Mouse (Mus musculus) megakaryocyte-erythroid progenitor cell, adult 5-6 weeks (primary cell): ENCODE results near the gene Plekhm2. TPM values are rescaled to one million over a fixed set of nuclear protein-coding genes. Genes with fewer than 3 reads are reported as not detected.

Experiments used
- ATAC-seq: replicated peaks from 2 replicates; pipeline ENCODE4 v1.8.0; 2016; ENCODE audit warnings: mild to moderate bottlenecking, inconsistent platforms; ENCODE audit not compliant: severe bottlenecking, poor library complexity, low FRiP score, low TSS enrichment
- total RNA-seq, 2 experiments: library from RNA; stranded (forward) in 1 of 2; stranded (reverse) in 1 of 2; fragments of 200-1000, 215-1000 nt in 1 of 2; fragments of >200 nt in 1 of 2; fragmentation: Nextera tagmentation in 1 of 2; gene quantifications; 2 replicates each; pipeline ENCODE4 v1.2.3; 2014 to 2017

Plekhm2 gene
- total RNA-seq, 2 experiments from 2014 or later, result 16.9 to 22.4 TPM

GRCm38 (mm10) chr4:141664011-141664745 lies 521 bp downstream of the Plekhm2 start:
- ATAC-seq, result peak; percentile 84

- ATAC-seq, result peak; percentile 24; the same call in 1 of the 2 replicates
These were observed 1.4 kb downstream of the Plekhm2 start for GRCm38 (mm10) chr4:141663122-141663931.

DNA sequence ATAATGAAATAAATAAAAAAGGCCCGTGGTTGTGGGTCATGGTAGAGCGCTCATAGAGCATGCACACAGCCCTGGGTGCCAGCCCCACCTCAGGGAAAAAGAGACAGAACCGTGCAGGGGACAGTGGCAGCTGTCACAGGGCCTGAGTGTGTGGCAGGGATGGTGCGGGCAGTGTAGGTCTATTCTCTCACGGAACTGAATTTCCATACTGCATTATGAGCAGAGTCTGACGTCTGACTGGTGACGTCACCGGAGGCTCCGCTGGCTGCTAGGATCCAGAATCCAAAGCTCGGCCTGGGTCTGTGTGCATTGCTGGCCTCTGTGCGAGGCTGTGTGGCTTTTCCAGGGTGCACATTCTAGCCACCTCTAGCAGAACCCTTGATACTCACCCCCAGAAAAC lies 3.8 kb downstream of the Plekhm2 start:
- ATAC-seq, result no peak

DNA sequence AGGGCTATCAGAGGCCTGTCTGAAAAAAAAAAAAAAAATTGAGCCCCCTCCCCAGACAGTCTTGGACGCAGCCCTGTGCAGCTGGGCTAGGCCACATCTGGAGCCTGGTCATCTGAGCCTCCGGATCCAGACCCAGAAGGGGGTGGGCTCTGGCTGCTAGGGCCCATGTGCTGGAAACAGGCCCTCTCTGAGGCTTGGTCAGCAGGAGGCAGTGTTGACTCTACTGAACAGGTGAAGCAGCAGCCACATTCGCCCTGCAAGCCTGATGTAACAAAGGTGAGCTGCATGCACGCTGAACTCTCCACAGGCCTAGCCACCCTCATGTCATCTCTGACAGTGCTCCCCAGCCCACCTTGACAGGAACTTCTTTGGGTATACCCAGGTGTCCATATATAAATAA lies 5.0 kb downstream of the Plekhm2 start:
- no peak for ATAC-seq

DNA sequence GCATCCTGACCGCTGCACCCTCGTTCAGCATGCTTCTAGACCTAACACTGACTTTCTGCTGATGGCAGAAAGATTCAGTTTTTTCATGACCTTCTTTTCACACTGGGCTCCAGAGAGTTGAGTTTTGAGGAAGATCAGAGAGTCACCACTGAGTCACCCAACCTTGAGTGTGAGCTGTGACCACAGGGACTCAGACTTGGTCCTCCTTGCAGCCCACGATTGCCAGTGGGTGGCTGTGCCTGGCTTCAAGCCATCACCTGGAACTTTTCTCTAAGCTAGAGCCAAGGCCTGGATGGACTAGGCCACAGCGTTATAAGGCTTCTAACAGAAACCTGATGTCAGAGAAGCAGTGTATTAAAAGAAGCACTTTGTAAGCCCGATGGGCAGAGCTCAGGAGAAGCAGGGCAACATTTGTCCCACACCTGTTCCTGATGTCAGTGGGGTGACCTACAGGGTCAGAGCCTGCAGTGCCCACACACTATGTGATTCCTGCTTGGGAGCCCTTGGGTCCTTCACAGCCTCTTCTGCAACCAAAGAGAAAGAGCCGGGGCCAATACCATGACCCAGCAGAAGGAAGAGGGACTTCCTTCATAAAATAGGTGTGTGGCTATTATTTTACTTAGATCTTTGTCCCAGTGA lies 5.7 kb downstream of the Plekhm2 start:
- no peak for ATAC-seq

DNA sequence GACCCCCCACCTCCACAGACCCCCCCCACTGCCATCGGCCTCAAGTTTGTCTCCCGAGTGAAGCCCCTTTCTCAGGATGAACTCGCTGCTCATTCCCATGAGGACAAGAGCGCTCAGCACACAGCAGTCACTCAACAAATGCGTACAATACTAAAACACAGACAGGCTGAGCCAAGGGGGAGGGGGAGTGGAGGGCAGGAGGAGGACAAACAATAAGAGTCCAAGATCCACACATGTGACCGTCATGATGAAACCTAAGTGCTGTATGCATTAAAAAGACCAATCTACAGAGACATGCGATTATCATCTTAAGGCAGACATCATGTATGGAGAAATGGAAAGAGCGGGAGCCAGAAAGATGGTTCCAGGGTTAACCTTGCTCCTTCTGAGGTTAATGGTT lies 7.8 kb downstream of the Plekhm2 start:
- no peak for ATAC-seq

- no peak for ATAC-seq
These were observed 8.6 kb downstream of the Plekhm2 start for GRCm38 (mm10) chr4:141655908-141656608.

GRCm38 (mm10) chr4:141654509-141654908 lies 10.2 kb downstream of the Plekhm2 start:
- ATAC-seq, result no peak

DNA sequence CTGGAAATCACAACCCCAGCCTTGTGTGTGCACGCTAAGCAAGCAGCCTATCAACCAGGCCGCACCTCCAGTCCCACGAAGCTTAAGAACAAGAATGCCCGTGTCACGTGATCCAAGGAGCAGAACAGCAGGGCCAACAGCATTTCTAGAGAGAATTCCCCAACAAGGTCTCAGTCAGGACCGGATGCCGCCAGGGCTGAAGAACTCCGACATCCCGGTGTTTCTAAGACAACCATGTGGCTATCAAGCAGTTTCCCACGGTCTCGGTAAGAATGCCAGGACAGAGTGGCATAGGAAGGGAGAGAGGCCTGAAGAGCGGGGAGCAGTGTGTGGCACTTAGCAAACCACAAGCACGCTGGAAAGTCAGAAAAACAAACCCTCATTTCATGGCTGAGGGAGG lies 10.9 kb downstream of the Plekhm2 start:
- no peak for ATAC-seq

- ATAC-seq, result no peak
These were observed 11.7 kb downstream of the Plekhm2 start for GRCm38 (mm10) chr4:141653044-141653443.

- no peak for ATAC-seq
These were observed 12.8 kb downstream of the Plekhm2 start for GRCm38 (mm10) chr4:141651944-141652343.

- no peak for ATAC-seq
These were observed 13.4 kb downstream of the Plekhm2 start for GRCm38 (mm10) chr4:141651286-141651685.

DNA sequence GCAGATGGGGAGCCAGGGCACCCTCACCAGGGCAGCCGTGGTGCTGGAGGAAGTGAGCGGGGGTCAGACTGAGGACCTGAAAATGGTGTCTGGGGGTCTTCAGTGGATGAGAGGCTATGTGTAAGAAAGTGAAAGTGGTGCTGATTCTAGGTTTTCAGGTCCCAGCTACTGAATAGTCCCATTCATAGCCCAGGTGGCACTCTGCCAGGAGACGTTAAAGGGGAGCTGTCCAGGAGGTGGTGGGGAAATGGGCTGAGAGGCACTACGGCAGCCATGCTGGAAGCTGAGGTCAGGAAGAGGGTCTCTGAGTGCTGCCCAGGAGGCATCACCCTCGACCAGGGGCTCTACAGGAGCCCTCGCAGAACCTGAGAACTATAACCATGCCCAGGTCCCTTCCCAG lies 15.5 kb downstream of the Plekhm2 start:
- no peak for ATAC-seq

- ATAC-seq, result no peak
These were observed 16.4 kb downstream of the Plekhm2 start for GRCm38 (mm10) chr4:141648262-141648661.

- no peak for ATAC-seq
These were observed 17.5 kb downstream of the Plekhm2 start for GRCm38 (mm10) chr4:141647187-141647586.

DNA sequence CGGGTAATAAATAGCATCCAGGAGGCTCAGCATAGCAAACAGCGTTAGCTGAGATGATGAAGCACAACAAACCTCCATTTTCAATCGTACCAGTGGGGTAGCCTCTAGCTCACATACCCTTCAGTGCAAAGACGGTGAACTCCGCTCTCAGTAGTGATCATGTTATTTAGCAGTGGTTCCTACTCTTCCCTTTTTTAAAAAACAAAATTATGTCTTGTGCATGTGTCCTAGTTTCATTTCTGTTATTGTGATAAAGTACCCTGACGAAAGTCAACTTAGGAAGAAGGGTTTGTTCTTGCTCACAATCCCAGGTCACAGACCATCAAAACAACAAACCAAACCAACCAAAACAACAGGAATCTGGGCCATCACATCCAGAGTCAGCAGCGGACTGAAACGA lies 18.7 kb downstream of the Plekhm2 start:
- ATAC-seq, result no peak

DNA sequence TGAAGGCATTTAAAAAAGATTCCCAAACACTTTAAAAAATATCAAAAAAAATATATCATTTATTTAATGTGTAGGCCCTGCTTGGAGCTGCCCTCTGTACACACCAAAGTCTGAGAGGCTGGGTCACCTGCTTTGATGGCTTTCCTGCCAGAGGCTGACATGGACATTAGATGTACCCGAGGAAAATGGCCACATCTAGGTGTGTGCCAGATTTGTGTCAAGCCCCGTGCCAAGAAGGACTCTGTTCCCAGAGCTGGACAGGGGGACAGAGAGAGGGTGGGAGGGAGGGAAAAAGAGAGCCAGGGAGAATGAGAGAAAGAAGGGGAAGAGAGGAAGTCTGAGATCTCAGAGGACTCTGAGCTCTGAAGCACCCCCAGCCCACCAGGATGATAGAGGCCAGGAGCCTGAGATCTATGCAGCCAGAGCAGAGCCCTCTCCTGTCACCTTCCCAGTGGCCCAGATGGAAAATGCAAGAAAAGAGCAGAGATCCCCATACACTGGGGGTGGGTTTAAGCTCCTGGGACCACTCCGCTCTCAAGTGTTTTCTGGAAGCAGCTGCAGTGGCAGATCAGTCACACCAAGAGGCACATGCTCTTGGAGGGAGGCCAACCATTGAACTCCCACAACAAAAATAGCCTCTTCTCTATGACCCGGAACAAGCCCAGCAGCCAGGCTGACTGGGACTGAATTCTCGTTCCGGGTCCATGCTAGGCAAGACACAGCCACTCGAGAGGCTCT lies 21.4 kb downstream of the Plekhm2 start:
- ATAC-seq, result no peak

DNA sequence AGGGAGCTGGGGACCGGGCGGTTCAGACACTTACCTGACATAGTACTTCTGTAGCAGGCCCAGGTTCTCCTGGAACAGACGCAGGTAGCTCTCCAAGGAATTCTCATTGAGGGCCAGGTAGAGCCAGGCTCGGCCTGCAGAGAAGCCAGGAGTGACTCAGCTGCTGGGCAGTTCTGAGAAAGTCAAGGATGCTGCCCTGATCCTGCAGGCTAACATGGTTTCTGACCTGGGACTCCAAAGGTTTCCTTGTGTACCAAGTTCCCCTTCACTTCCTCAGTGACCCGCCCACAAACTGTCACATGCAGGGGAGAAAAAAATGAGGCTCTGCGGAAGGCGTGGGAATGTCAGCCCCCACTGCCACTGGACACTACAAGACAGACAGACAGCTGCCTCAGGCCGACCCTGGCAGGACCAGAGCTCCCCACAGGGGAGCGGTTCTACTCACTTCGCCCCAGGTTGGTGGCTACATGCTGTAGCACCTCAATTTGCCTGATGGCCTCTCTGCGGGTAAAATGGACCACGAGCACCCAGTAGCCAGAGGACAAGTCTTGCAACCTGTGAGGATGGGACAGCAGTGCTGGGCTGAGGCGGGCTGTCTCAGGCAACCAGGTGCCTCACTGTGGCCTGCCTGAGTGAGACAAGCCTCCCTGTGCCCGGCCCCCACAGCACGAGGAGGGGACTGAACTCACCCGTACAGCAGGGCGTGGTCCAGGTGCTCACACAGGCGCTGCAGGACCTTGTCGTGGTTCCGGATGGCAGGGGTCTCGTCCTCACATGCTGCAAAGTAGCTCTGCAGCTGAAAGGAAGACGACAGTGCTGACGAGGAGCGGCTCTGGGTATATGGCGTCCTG lies 22.5 kb downstream of the Plekhm2 start:
- no peak for ATAC-seq
